Mouse (Mus musculus) right cerebral cortex, postnatal 25 days (tissue): ENCODE results near the gene Arhgap15.

Experiments used
- DNase-seq: peaks from one replicate; pipeline ENCODE4 v3.0.0; 2022

Gene Arhgap15

GRCm38 (mm10) chr2:44310095-44310748, 561.6 kb downstream of the Arhgap15 start:
- DNase-seq = no peak

GRCm38 (mm10) chr2:44311216-44311615, 562.6 kb downstream of the Arhgap15 start:
- no peak for DNase-seq

DNA sequence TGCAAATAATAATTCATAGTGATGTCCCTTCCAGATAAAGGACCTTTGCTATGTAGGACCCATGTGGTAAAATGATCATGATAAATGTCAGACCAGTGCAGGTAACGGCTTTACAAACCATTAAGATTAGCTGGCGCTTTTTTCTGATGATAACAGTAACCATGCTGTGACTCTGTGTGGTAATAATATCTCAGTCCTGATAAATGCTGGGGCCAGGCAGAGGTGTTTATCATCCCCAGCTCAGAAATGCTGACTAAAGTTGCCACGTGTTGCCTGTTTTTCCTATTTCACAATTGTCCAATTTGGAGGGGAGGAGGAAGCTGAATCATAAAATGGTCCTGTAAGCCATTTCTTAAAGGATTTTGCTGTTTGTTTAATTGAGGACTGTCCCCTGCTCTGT, 564.9 kb downstream of the Arhgap15 start:
- no peak for DNase-seq

DNA sequence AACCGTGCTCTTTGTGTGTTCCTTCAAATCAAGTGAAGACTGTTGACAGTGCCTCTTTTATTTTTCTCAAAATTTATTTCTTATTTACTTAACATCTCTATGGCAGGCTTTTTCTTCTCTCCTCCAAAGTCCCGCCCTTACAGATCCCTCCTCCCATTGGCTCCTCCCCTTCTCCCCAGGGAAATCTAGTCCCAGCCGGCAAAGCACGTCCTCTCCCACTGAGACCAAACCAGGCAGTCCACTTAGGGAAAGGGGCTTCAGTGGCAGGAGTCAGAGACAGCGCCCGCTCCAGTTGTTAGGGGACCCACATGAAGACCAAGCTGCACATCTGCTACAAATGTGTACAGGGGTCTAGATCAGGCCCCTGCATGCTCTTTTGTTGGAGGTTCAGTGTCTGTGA, 569.8 kb downstream of the Arhgap15 start:
- DNase-seq = no peak

DNA sequence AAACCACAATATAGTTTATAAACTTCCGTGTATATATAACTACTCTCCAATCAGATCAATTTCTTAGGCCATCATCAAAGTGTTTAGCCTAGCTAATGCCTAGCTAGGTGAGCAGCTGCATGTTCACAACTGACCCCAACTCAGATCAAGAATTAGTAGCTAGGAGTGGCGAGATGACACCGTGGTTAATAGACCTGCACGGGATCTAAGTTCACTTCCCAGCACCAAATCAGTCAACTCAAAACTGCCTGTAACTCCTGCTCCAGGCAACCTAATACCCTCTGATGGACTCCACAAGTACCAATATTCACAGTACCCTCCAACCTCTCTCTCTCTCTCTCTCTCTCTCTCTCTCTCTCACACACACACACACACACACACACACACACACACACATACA, 570.9 kb downstream of the Arhgap15 start:
- no peak for DNase-seq

DNA sequence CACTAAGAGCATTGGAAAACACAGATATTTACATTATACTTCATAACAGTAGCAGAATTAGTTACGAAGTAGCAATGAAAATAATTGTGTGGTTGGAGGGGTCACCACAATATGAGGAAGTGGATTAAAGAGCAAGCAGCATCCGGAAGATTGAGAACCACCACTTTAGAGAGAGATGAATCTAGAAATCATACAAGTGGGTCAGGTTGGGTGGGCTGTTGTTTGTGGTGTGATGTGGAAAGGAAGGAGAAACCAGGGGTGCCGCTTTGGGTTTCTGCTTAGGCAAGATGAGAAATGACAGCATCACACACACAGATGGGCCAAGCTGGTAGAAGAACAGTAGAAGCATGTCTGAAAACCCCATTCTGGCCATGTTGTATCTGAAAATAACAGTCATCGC, 575.2 kb downstream of the Arhgap15 start:
- no peak for DNase-seq

- DNase-seq = no peak
Observed at GRCm38 (mm10) chr2:44333295-44333694, 584.7 kb downstream of the Arhgap15 start.

DNA sequence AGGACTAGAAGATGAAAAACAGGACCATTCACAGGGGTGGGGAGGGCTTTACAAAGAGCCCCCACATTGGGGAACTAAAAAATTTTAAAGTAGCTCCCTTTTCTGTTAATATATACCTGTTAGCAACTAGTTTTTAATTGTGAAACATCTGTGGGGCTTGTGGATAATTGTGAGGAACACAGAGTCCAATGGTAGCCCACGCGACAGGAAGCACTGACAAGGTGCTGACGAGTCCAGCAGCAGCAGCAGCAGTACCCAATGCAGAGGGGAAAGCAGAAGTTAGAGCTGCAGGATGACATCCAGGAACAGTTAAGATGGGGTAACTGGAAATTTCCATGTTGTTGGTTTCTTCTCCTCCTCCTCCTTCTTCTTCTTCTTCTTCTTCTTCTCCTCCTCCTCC, 585.4 kb downstream of the Arhgap15 start:
- no peak for DNase-seq

- DNase-seq = no peak
Observed at GRCm38 (mm10) chr2:44334517-44334916, 585.9 kb downstream of the Arhgap15 start.

DNA sequence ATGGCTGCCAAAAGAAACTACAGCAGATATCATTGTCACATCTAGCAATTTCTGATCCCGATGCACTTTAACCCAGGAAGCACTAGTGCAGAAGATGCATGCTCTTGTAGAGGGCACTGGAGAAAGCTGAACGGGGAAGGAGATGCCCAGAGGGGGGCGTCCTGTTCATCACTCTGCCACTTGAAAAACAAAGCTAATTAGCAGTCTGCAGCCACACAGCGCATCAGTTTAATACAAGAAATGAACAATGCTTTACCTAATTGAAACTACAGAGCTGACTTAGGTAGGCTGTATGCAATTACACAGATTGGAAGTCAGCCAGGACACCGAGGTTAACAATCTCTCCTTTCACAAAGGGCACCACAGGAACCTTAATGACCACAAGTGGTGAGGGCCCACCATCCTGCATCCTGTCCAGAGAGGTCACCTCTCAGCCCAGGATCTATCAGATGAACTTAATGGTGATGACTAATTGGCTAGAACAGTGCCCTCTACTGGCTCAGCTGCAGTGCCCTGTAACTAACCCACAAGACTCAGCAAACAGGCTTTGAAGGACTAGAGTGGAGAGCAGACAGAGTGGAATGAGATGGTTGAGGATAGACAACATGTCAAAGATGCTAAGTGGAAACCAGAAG, 588.2 kb downstream of the Arhgap15 start:
- no peak for DNase-seq

DNA sequence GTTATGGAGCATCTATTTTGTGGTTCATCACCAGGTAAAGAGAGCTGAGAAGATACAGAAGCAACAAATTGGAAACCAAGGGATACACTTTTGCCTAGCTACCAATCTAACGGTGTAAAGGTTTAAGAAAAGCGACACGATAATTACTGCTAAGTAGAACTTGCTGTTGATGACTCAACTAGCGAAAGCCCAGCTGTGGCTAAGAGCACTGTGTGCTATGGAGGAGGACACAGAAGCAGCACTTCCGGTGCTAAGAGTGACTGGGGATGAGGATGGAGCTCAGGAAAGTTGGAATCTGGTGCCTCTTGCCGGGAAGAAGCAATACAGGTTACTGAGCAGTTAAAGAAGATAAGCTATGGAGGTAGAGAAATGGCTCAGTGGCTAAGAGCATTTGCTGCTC, 589.8 kb downstream of the Arhgap15 start:
- no peak for DNase-seq

GRCm38 (mm10) chr2:44341091-44341571, 592.5 kb downstream of the Arhgap15 start:
- DNase-seq = peak; percentile 33

- no peak for DNase-seq
Observed at GRCm38 (mm10) chr2:44344861-44345260, 596.2 kb downstream of the Arhgap15 start.

DNA sequence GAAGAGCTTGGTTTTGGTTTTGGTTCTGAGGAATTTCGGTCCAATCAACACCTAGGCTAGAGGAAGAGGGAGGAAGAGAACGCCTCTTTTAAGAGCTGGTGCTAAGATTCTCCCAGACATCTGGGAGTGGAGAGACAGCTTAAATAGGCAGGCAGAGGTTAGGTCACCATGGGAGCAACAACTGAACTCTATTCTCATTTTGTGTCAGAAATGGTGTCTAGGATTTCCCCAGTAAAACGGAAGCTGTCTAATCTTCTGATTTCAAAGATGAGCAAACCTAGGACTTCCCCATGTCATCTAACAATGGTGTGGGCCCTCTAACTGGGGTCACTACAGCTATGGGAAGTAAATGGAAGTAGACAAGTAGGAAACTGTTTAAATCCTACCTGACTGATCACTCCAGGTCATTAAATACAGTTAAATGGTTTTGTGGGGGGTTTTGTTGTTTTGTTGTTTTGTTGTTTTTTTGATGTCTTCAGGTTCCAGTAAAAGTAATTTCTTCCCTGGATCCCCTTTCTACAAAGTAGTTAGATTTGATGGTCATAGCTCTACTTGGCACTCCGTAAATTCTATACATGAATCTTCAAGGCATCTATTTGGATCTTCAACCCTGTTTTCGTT, 596.8 kb downstream of the Arhgap15 start:
- no peak for DNase-seq

- no peak for DNase-seq
Observed at GRCm38 (mm10) chr2:44346184-44346583, 597.6 kb downstream of the Arhgap15 start.

DNA sequence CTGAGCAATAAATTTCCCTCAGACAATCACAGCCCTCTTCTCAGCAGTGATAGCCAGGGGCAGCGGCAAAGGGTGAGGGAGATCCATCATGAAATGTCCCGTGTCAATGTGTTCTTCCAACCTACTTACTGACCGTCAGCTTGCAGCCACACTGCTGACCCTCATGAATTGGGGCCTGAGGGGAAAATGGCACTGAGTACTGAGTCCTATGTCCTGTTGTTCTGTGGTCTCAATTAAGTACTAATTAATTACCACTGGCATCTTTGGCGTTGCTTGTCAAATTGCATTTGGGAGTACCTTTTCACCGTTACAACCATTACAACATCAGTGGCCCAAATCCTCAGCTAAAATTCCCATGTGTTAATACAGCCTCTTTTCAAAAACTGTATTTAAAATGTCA, 599.2 kb downstream of the Arhgap15 start:
- no peak for DNase-seq

- no peak for DNase-seq
Observed at GRCm38 (mm10) chr2:44349101-44349500, 600.5 kb downstream of the Arhgap15 start.

DNA sequence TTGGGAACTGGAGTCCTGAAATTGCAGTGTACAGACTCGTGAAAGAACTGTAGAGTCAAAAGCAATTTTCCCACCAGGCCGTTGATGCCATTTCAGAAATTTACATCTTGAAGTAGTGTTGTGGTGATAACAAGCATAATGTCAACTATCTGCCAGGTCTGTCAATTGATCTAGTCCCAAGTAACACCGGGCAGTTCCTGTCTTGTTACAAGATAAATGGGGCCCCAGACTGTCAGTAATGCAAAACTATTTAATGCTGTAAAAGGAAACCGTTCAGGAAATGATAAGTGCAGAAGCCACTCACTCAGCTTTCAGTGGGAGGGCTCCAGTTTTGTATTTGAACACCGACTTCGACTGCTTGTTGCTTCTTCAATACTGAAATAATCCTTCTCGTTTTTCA, 604.3 kb downstream of the Arhgap15 start:
- DNase-seq = no peak

- DNase-seq = no peak
Observed at GRCm38 (mm10) chr2:44353594-44353993, 605.0 kb downstream of the Arhgap15 start.

GRCm38 (mm10) chr2:44354786-44355185, 606.2 kb downstream of the Arhgap15 start:
- DNase-seq = no peak

GRCm38 (mm10) chr2:44355316-44355715, 606.7 kb downstream of the Arhgap15 start:
- no peak for DNase-seq

GRCm38 (mm10) chr2:44356248-44356886, 607.7 kb downstream of the Arhgap15 start:
- no peak for DNase-seq

DNA sequence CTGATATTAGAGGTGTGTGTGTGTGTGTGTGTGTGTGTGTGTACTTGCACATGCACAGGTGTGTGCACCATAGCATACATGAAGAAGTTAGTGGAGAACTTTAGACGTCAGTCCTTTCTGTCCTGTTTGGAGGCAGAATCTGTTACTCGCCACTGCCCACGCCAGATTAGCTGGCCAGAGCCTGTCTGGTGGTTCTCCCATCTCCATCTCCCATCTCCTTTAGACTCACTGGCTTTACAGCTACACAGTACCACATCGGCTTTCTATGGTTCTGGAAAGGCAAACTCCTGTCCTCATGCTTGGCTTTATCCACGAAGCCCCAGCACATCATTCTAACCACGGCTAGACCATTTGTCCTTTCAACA, 608.2 kb downstream of the Arhgap15 start:
- DNase-seq = no peak

DNA sequence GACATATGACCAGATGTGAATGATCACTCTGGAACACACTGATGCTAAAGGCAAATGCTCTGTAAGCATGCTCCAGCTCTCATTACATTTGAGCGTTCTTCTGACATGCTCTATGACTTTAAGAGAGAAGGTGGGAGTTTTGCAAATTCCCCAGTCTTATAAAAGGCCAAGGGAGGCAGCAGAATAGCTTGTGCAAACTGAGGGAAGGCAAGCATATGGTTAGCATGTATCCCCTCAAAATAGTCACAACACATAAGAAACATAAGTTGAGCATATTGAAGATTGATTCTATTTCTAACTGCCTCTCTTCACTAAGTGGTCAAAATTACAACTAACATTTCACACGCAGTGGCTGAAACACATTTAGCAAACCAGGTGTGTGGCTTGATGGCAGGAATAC, 631.6 kb downstream of the Arhgap15 start:
- DNase-seq = no peak
